Mouse (Mus musculus): ENCODE results near the gene Gng13.

GRCm38 (mm10) chr17:25728009-25728270 lies 11.0 kb downstream of the Gng13 start:
- TF ChIP-seq CHD2 (IDR thresholded peaks at IDR 0.05; ENCODE audit: low read length), result no peak
- no peak for TF ChIP-seq CTCF (IDR thresholded peaks at IDR 0.05 in 2 of 3, conservative IDR thresholded peaks at IDR 0.05 in 1 of 3; ENCODE audit: control insufficient read depth in 1 of 3, insufficient read depth in 1 of 3, low read depth in 2 of 3, low read length in 3 of 3, poor library complexity in 1 of 3, severe bottlenecking in 1 of 3)
- no peak for TF ChIP-seq POLR2AphosphoS2 (IDR thresholded peaks at IDR 0.05; ENCODE audit: low read length)
- no peak for TF ChIP-seq ETS1 (IDR thresholded peaks at IDR 0.05; ENCODE audit: low read depth, low read length)

Measured in MEL (cell line).